Mouse (Mus musculus) forebrain, embryonic 16.5 days (tissue): ENCODE data around the gene Cct3. TPM values are rescaled to one million over a fixed set of nuclear protein-coding genes. Genes with fewer than 3 reads are reported as not detected.
"Not testable (repeated sequence)": the region's sequence is repeated elsewhere in the genome, so short reads cannot be mapped to it uniquely, and the experiment has no call there.

ENCODE experiments used
- ATAC-seq: fragments of 200-750 bp; cut with Nextera tagmentation; 2 replicates; pipeline ENCODE4 v1.8.0; 2017; ENCODE audit warnings: mild to moderate bottlenecking, moderate library complexity
- H3K27ac ChIP-seq: fragments of 300-500 bp; sonication (generic); 2 replicates; pipeline ENCODE4 v1.5.1; 2014; ENCODE audit warnings: low read length, control low read depth
- H3K27me3 ChIP-seq: fragments of 300-500 bp; sonication (generic); replicated peaks from 2 replicates; pipeline ENCODE4 v1.6.1; 2014; ENCODE audit warnings: low read length; ENCODE audit not compliant: control insufficient read depth, insufficient read depth
- H3K36me3 ChIP-seq: fragments of 300-500 bp; sonication (generic); 2 replicates; pipeline ENCODE4 v1.6.1; 2014; ENCODE audit not compliant: control insufficient read depth, insufficient read depth
- H3K4me1 ChIP-seq: fragments of 300-500 bp; sonication (generic); replicated peaks from 2 replicates; pipeline ENCODE4 v1.6.1; 2014; ENCODE audit warnings: low read length; ENCODE audit not compliant: control insufficient read depth, insufficient read depth
- H3K4me2 ChIP-seq: fragments of 300-500 bp; sonication (generic); 2 replicates; pipeline ENCODE4 v1.6.1; 2014; ENCODE audit warnings: mild to moderate bottlenecking, low read length, control low read depth
- H3K4me3 ChIP-seq: fragments of 300-500 bp; sonication (generic); replicated peaks from 2 replicates; pipeline ENCODE4 v1.5.1; 2014; ENCODE audit warnings: mild to moderate bottlenecking, low read length, control low read depth
- H3K9ac ChIP-seq: fragments of 300-500 bp; sonication (generic); replicated peaks from 2 replicates; pipeline ENCODE4 v1.6.1; 2014; ENCODE audit warnings: low read depth, low read length, control low read depth
- H3K9me3 ChIP-seq: fragments of 300-500 bp; sonication (generic); 2 replicates; pipeline ENCODE4 v1.6.1; 2016; ENCODE audit warnings: low read length; ENCODE audit not compliant: control insufficient read depth
- WGBS: fragments of 180-500 bp; shearing (Covaris S2); extraction: QIAGEN DNeasy Blood & Tissue Kit; methylation state at CpG from one replicate; pipeline ENCODE4 v1.1.7; 2014; 5-methylcytosine and 5-hydroxymethylcytosine counted together
- polyA plus RNA-seq: library from polyadenylated mRNA; unstranded; fragments of >200 nt; fragmentation: Nextera tagmentation; extraction: Ambion mirVana; gene quantifications from 2 replicates; pipeline ENCODE4 v1.2.1, GENCODE M21; 2015

The Cct3 gene
- polyA plus RNA-seq, 1 experiment from 2014 or later = 517 TPM

DNA sequence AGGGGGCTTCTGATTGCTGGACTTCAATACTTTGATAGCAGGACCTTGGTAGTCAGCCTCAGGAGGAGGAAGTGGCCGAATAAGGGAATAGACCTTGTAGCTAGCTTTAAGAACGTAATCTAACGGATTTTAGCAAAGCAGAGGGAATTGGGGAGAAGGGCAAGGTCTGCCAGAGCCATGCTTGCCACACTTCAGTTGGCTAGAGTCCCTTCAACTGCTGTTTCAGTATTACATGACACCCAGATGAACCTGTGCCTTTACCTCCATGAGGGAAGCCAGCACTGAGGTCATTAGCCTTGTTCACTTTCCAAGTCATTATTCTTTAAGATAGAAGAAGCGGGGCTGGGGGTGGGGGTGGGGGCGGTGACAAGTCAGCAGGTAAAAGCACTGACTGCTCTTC lies 27.9 kb upstream of the Cct3 start:
- Histone ChIP-seq H3K4me3 (no peak overlapping the region), H3K9me3 (no peaks in the 10 kb centered on the region), H3K4me2 (no peak overlapping the region), H3K36me3 (no peaks in the 10 kb centered on the region), H3K4me1 (no peaks in the 10 kb centered on the region), H3K27ac (no peak overlapping the region), H3K27me3 (no peaks in the 10 kb centered on the region), H3K9ac (no peak overlapping the region)
- ATAC-seq = no peak
- WGBS = 86% methylated on average over 5 of the region's 5 CpGs

DNA sequence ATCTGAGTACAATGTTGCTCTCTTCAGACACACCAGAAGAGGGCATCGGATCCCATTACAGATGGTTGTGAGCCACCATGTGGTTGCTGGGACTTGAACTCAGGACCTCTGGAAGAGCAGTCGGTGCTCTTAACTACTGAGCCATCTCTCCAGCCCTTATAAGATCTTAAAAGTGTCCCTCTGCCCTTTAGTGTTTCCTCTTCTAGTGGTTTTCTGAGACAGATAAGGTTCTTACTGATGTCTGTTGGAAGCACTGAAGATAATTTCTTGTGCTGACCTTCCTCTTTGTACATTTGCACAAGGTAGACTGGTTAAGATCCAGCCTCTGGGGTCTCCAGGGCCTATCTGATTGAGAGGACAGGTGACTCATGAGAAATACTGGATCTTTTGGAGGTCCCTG lies 25.6 kb upstream of the Cct3 start:
- not testable (repeated sequence) for H3K4me3 ChIP-seq, H3K27ac ChIP-seq, H3K27me3 ChIP-seq, ATAC-seq, H3K9me3 ChIP-seq, H3K9ac ChIP-seq, H3K4me1 ChIP-seq, H3K4me2 ChIP-seq, H3K36me3 ChIP-seq
- WGBS = 94% methylated on average over 2 of the region's 2 CpGs

DNA sequence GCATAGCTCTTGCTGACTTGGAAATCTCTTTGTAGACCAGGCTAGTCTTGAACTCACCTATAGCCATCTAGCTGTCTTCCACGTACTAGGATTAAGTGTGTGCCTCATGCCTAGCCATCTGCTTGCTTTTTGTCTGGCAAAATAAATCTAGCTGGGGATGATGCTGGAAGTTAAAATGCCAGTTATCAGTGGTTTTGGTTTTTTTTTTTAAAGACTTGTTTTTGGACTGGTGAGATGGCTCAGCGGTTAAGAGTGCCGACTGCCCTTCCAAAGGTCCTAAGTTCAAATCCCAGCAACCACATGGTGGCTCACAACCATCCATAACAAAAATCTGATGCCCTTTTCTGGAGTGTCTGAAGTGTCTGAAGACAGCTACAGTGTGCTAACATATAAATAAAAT lies 25.1 kb upstream of the Cct3 start:
- no peak for ATAC-seq
- no peaks in the 10 kb centered on the region for H3K27me3 ChIP-seq
- no peaks in the 10 kb centered on the region for H3K4me1 ChIP-seq
- no peak overlapping the region for H3K9ac ChIP-seq
- no peaks in the 10 kb centered on the region for H3K36me3 ChIP-seq
- no peak overlapping the region for H3K27ac ChIP-seq
- WGBS = 93% methylated on average over 3 of the region's 3 CpGs
- H3K9me3 ChIP-seq = no peaks in the 10 kb centered on the region
- no peak overlapping the region for H3K4me2 ChIP-seq
- no peak overlapping the region for H3K4me3 ChIP-seq

DNA sequence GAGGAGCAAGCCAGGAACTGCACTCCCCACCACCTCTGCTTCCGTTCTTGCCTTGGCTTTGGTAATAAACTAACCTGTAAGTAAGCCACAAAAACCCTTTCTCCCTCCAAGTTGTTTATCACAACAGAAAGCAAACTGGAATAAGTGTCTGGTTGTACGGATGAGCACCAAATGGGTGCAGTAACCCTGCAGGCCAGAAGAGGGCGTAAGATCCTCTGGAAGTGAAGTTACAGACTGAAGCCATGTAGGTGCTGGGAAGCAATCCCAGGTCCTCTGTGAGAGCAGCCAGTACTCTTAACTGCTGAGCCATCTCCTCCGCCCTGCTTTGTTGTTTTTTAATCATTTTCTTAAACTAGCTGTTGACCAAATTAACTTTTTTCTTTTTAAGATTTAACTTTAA lies 22.9 kb upstream of the Cct3 start:
- no peaks in the 10 kb centered on the region for H3K4me1 ChIP-seq
- no peak overlapping the region for H3K4me3 ChIP-seq
- H3K36me3 ChIP-seq = no peaks in the 10 kb centered on the region
- no peak overlapping the region for H3K9ac ChIP-seq
- no peak for ATAC-seq
- H3K27ac ChIP-seq = no peak overlapping the region
- no peaks in the 10 kb centered on the region for H3K9me3 ChIP-seq
- H3K27me3 ChIP-seq = no peaks in the 10 kb centered on the region
- no peak overlapping the region for H3K4me2 ChIP-seq
- WGBS = 96% methylated on average over 4 of the region's 4 CpGs

DNA sequence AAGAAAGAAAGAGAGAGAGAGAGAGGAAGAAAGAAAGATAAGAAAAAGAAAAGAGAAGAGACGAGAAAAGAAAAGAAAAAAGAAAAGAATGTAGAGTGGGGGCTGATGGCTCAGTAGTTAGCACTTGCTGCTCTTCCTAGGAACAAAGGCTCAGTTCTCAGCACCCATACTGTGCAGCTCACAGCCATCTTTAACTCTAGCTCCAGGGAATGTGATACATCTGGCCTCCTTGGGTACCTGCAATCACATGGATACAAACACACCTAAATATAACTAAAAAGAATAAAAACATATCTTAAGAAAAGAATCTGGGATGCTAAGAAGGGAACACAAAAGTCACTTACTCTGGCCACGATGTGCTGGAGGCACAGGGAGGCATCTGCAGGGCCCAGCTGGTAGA lies 20.8 kb upstream of the Cct3 start:
- 75% methylated on average over 2 of the region's 2 CpGs for WGBS
- H3K27ac ChIP-seq = no peak overlapping the region
- no peak for ATAC-seq

DNA sequence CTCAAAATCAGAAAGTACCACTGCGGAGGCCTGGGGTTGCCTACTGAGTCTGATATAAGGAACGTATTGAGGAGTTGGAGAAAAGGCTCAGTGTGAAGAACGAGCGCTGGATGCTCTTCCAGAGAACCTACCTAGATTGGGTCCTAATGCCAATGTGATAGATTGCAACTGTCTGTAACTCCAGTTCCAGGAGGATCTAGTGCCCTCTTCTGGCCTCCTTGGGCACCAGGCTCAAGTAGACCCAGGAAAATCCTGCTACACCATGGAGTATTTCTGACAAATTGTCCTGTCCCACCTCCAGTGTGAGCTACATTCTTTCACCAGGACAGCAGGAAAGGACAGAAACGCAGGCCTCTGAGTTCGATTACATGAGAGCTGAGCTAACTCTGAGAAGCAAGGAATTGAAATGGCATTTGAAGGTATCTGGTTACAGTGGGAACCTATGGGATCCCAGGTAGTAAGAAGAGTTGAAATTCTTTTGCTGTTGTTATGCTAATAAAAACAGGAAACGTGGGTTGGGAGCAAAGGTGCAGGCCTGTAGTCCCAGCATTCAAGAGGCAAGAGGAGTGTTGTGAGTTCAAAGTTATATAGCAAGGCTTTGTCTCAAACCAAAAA lies 20.3 kb upstream of the Cct3 start:
- Histone ChIP-seq H3K4me1 (no peaks in the 10 kb centered on the region), H3K4me2 (no peak overlapping the region), H3K4me3 (no peak overlapping the region), H3K27ac (no peak overlapping the region), H3K36me3 (no peaks in the 10 kb centered on the region), H3K9me3 (no peaks in the 10 kb centered on the region), H3K27me3 (no peaks in the 10 kb centered on the region), H3K9ac (no peak overlapping the region)
- no peak for ATAC-seq
- WGBS = 52% methylated on average over 7 of the region's 7 CpGs

More for the DNA sequence above, 20.8 kb upstream of the Cct3 start:
- Histone ChIP-seq H3K9ac (no peak overlapping the region), H3K4me1 (no peaks in the 10 kb centered on the region), H3K4me3 (no peak overlapping the region), H3K36me3 (no peaks in the 10 kb centered on the region), H3K9me3 (no peaks in the 10 kb centered on the region), H3K27me3 (no peaks in the 10 kb centered on the region), H3K4me2 (no peak overlapping the region)

DNA sequence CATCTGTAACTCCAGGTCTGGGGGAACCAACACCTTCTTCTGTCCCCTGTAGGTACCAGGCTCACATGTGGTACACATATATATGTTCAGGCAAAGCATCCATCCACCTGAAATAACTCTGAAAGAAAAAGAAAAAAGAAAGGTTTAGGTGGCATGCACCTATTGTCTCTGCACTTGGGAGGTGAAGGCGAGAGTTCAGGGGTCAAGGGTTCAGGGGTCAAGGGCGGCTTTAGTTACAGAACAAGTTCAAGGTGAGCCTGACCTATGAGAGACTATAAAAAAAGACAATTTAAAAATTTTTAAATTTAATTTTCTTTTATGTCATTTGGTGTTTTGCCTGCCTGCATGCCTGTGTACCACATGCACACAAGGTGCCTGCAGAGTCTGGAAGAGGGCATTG lies 16.9 kb upstream of the Cct3 start:
- Histone ChIP-seq H3K4me1 (no peaks in the 10 kb centered on the region), H3K4me2 (no peak overlapping the region), H3K9me3 (no peaks in the 10 kb centered on the region), H3K27me3 (no peaks in the 10 kb centered on the region), H3K36me3 (no peaks in the 10 kb centered on the region), H3K9ac (no peak overlapping the region), H3K4me3 (no peak overlapping the region), H3K27ac (no peak overlapping the region)
- ATAC-seq = no peak
- 97% methylated on average over 2 of the region's 2 CpGs for WGBS

DNA sequence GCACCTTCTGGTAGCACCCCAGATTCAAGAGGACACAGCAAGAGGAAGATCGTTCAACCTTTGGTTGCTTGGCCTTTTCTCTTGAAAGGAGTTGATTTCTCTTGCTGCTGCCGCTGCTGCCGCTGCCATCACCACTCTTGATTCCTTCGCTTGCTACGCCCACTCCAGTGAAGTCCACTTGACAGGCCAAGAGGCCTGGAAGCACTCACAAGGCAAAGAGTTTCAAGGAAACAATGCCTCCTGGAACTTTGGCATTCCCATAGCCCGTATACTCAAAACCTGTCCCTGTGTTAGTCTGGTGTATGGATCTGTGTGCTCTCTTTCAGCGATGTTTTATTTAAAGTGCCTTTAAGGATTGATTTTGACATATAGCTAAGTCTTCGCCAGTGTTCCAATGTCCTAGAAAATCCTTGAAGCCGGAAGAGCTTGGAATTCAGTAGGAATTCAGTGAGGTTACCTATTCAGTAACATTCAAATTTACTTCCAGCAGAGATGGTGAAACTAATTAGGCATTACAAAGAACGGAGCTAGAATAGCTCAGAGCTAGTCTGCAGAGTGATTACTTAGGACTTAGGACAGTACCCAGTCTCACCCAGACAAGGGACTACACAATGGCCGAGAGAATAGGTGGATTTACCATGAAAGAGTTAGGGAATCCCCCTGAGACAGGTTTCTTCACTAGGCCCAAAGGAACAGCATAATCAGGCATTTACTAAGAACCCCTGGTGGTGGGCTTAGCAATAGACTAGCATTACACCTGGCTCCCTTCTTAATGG lies 15.6 kb upstream of the Cct3 start:
- not testable (repeated sequence) for H3K4me3 ChIP-seq, H3K4me2 ChIP-seq, H3K36me3 ChIP-seq, H3K27me3 ChIP-seq, ATAC-seq, H3K9ac ChIP-seq, H3K9me3 ChIP-seq, H3K4me1 ChIP-seq, H3K27ac ChIP-seq
- WGBS = 45% methylated on average over 11 of the region's 11 CpGs

DNA sequence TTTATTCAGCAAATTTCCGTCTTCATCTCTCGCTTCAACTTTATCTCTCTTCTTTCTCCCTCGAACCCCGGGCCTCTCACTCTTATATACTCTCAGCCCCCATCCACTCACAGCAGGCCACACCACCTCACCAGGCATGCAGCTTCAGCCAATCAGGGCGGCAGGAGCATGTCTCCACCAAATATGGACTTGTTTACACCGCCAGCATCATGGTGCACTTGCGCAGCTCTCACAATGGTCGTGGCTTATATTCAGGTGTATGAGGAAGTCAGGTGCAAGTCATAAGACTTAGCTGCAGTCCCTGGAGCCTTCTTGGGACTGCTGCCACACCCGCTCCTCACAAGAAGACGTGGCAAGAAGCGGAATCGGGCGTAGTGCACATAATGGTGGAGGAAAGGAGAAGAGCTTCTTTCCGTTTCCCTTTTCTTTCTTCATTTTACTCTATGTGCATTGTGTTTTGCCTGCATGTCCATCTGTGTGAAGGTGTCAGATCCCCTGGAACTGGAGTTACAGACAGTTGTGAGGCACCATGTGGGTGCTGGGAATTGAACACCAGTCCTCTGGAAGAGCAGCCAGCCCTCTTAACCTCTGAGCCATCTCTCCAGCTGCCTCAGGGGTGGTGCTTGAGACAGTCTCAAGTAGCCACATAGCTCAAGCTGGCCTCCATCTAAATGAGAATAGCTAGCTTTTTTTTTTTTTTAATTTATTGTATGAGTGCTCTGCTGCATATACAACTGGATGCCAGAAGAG lies 11.9 kb upstream of the Cct3 start:
- not testable (repeated sequence) for H3K4me3 ChIP-seq, H3K9ac ChIP-seq, H3K27me3 ChIP-seq, H3K9me3 ChIP-seq, ATAC-seq, H3K27ac ChIP-seq, H3K4me2 ChIP-seq, H3K4me1 ChIP-seq, H3K36me3 ChIP-seq
- 95% methylated on average over 14 of the region's 14 CpGs for WGBS
